Mouse (Mus musculus) spleen, adult 2 months (tissue): Measurements from ENCODE around the gene 4931428F04Rik. TPM values are rescaled to one million over a fixed set of nuclear protein-coding genes. Genes with fewer than 3 reads are reported as not detected.

Experiments
- DNase-seq, 2 experiments: peaks; one replicate each; pipeline versions ENCODE4 v3.0.0 to v3.0.0-alpha.2; 2012 to 2021; ENCODE audit warnings: low spot score in 2 of 2, low read depth in 1 of 2
- H3K27ac ChIP-seq: fragments of 200-500 bp; 2 replicates; pipeline ENCODE4 v1.5.1; 2012; ENCODE audit warnings: low read length, inconsistent platforms; ENCODE audit not compliant: insufficient read depth
- H3K27me3 ChIP-seq: fragments of 200-500 bp; 2 replicates; pipeline ENCODE4 v1.6.1; 2012; ENCODE audit warnings: mild to moderate bottlenecking, moderate library complexity, low read length, inconsistent platforms; ENCODE audit not compliant: control insufficient read depth, insufficient read depth
- H3K36me3 ChIP-seq: fragments of 200-500 bp; 2 replicates; pipeline ENCODE4 v1.6.1; 2012; ENCODE audit warnings: mild to moderate bottlenecking, low read length, inconsistent platforms; ENCODE audit not compliant: control insufficient read depth, insufficient read depth
- H3K4me1 ChIP-seq: fragments of 200-500 bp; 2 replicates; pipeline ENCODE4 v1.6.1; 2011; ENCODE audit warnings: inconsistent platforms; ENCODE audit not compliant: control insufficient read depth, insufficient read depth, insufficient read length
- H3K4me3 ChIP-seq: fragments of 200-500 bp; 2 replicates; pipeline ENCODE4 v1.5.1; 2011; ENCODE audit warnings: mild to moderate bottlenecking, inconsistent platforms; ENCODE audit not compliant: insufficient read depth, insufficient read length; ENCODE audit errors: extremely low read depth
- CTCF ChIP-seq: fragments of 200-500 bp; IDR thresholded peaks from 2 replicates; pipeline ENCODE4 v1.5.1; 2011; ENCODE audit warnings: mild to moderate bottlenecking, inconsistent platforms; ENCODE audit not compliant: insufficient read depth, insufficient read length, insufficient replicate concordance; ENCODE audit errors: extremely low read depth
- POLR2A ChIP-seq: fragments of 200-500 bp; IDR thresholded peaks from 2 replicates; pipeline ENCODE4 v1.6.1; 2011; ENCODE audit warnings: low read depth, low read length, inconsistent platforms
- WGBS: fragments of 180-500 bp; shearing (Covaris S2); methylation state at CpG from one replicate; pipeline ENCODE4 v1.1.7; 2018; 5-methylcytosine and 5-hydroxymethylcytosine counted together
- polyA plus RNA-seq: library from polyadenylated mRNA; depleted of rRNA; stranded (reverse); fragments of >200 nt; gene quantifications from 2 replicates; pipeline ENCODE4 v1.2.3, GENCODE M21; 2012

4931428F04Rik gene
- polyA plus RNA-seq, 1 experiment = 3.7 TPM

GRCm38 (mm10) chr8:105303396-105303795, 13.7 kb upstream of the 4931428F04Rik start:
- Histone ChIP-seq H3K4me1 (peaks cover 6% of the 10 kb centered on the region; the same call in 1 of the 2 replicates), H3K36me3 (peaks cover 37% of the 10 kb centered on the region), H3K27ac (no peak overlapping the region), H3K27me3 (no peaks in the 10 kb centered on the region), H3K4me3 (no peak overlapping the region)
- 73% methylated on average over 8 of the region's 8 CpGs for WGBS
- no peak for TF ChIP-seq CTCF
- no peak for TF ChIP-seq POLR2A
- no peak for DNase-seq

- TF ChIP-seq POLR2A (no peak), CTCF (no peak)
- DNase-seq = no peak
- Histone ChIP-seq H3K36me3 (peaks cover 37% of the 10 kb centered on the region), H3K27me3 (no peaks in the 10 kb centered on the region), H3K4me1 (peaks cover 10% of the 10 kb centered on the region; the same call in 1 of the 2 replicates), H3K27ac (no peak overlapping the region; the same call in 1 of the 2 replicates), H3K4me3 (no peak overlapping the region)
- 85% methylated on average over 8 of the region's 8 CpGs for WGBS
These were observed 10.3 kb upstream of the 4931428F04Rik start for GRCm38 (mm10) chr8:105299962-105300361.

GRCm38 (mm10) chr8:105298351-105299252, 8.9 kb upstream of the 4931428F04Rik start:
- no peak for TF ChIP-seq CTCF
- TF ChIP-seq POLR2A = no peak
- 48% methylated on average over 18 of the region's 18 CpGs for WGBS
- DNase-seq = no peak
- peak overlapping the region; percentile 88 for H3K4me3 ChIP-seq
- peaks cover 10% of the 10 kb centered on the region; the same call in 1 of the 2 replicates for H3K4me1 ChIP-seq
- peaks cover 30% of the 10 kb centered on the region for H3K36me3 ChIP-seq
- no peaks in the 10 kb centered on the region for H3K27me3 ChIP-seq
- no peak overlapping the region; the same call in 1 of the 2 replicates for H3K27ac ChIP-seq

DNA sequence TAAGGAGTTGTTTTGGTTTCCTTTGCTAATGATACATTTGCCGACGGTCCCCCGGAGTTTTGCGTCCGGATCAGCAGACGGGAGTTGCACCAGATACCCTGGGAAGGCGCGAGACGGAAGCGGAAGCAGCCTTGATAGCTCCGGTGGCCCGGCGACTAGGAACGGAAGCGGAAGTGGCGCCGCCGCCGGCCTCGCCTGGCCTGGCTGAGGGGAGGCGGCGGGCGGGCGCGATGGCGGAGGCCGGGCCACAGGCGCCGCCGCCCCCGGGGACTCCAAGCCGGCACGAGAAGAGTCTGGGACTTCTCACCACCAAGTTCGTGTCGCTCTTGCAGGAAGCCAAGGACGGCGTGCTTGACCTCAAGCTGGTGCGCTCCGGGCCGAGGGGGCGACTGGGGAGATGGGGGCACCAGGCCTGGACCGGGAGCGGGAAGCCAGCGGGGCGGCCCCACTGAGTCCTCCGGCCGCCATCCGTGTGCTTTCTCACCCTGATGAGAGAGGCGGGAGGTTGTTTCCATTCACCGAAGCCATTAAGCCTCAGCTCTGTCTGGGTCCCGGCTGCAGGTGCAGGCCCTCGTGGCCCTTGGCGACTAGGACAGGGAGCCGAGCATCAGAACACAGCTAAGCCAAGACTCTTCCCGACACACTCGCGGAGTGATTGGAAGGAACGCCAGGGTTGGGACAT, 8.0 kb upstream of the 4931428F04Rik start, which contains the start of gene E2f4:
Gene E2f4 (plus strand): TSS at position 153 of the 682 bp plus-strand sequence.
- peak within 1 kb of the TSS; percentile 88 for H3K4me3 ChIP-seq
- 1% methylated on average over 58 of the region's 58 CpGs for WGBS
- H3K27me3 ChIP-seq = no peaks in the 10 kb centered on the region
- peak; percentile 71 to 90 for DNase-seq
- TF ChIP-seq CTCF (no peak), POLR2A (peak; percentile 44)
- H3K36me3 ChIP-seq = peaks cover 24% of the 10 kb centered on the region
- peaks cover 10% of the 10 kb centered on the region; the same call in 1 of the 2 replicates for H3K4me1 ChIP-seq
- H3K27ac ChIP-seq = peak within 1 kb of the TSS; percentile 58

DNA sequence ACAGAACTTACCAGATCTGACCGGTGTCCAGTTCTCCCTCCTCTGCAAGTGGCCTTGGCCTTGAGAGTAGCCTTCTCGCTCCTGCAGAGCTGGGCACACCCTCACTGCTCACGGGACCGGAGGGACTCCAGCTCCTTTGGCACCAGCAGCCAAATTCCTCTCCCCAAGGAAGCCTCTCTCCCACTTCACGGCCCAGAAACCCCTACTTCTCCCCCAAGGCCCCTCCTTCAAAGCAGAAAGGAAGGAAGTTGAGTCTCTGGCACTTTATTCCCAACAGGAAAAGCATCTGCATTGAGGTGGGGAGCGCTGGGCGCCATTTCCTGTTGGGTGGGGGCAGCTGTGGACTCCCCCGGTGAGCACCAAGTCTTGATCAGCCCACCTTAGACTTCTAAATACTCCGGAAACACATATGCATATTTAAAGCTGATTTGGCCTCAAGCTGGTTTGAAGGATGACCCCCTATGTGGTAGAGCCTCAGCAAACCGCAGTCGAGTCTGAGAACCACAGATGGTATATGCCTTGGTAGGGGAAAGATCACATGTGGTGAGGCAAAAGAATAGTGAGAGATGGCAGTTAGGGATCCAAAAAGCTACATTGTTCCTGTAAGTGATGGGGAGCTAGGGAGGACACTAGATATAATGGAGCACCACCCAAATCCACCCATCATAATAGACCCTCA, 6.4 kb upstream of the 4931428F04Rik start, which contains the start of gene Exoc3l:
Gene Exoc3l (minus strand): TSS at position 207 of the 679 bp plus-strand sequence.
- H3K36me3 ChIP-seq = peaks cover 11% of the 10 kb centered on the region
- peak within 1 kb of the TSS; percentile 11; the same call in 1 of the 2 replicates for H3K27ac ChIP-seq
- WGBS = 17% methylated on average over 11 of the region's 11 CpGs
- TF ChIP-seq CTCF = no peak
- TF ChIP-seq POLR2A = no peak
- peaks cover 10% of the 10 kb centered on the region; the same call in 1 of the 2 replicates for H3K4me1 ChIP-seq
- peak within 1 kb of the TSS; percentile 2; the same call in 1 of the 2 replicates for H3K4me3 ChIP-seq
- no peaks in the 10 kb centered on the region for H3K27me3 ChIP-seq
- DNase-seq = no peak

GRCm38 (mm10) chr8:105295256-105295655, 5.6 kb upstream of the 4931428F04Rik start:
- H3K4me1 ChIP-seq = peaks cover 15% of the 10 kb centered on the region
- peak overlapping the region; percentile 2; the same call in 1 of the 2 replicates for H3K4me3 ChIP-seq
- peak overlapping the region; percentile 11; the same call in 1 of the 2 replicates for H3K27ac ChIP-seq
- WGBS = 67% methylated on average over 11 of the region's 11 CpGs
- H3K36me3 ChIP-seq = peaks cover 7% of the 10 kb centered on the region
- no peak for DNase-seq
- no peaks in the 10 kb centered on the region for H3K27me3 ChIP-seq
- TF ChIP-seq POLR2A (no peak), CTCF (no peak)
